Mouse (Mus musculus) frontal cortex, postnatal 25 days (tissue): Measurements from ENCODE around the gene Pisd.
"Not testable (repeated sequence)": the region's sequence is repeated elsewhere in the genome, so short reads cannot be mapped to it uniquely, and the experiment has no call there.

Source experiments
- DNase-seq, 2 experiments: peaks; one replicate each; pipeline ENCODE4 v3.0.0; 2022; ENCODE audit warnings: low spot score in 2 of 2

The Pisd gene

DNA sequence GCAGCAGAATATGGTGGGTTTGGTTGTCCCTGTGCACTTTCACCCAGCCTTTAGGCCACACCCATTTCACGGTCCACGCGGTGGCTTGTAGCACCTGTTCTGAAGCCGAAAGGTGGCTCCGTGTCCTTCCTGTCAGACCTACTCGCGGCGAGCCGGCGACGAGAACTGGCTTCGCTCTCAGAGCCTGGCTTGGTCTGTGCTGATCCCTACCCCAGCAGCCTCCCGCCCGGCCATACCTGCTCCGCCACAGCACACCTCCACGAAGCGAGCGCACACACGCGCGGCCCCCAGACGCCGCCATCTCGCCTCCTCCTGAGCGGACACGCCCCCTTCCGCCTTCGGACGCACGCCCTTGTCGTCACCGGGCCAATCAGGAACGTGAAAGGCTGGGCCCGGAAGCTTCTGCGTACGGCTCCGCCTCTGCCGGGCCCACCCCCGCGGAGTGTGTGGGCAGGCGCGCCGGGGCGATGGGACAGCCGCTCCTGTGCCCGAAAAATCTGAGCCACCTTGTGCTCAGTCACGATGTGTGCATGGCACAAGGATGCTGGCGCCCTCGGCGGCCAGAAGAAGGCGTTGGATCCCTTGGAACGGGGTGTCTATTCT is at the start of gene Pisd:
Gene Pisd, minus strand, starts transcription at position 334 of the 603 bp plus-strand sequence.
- DNase-seq, result peak; percentile 87 to 91

DNA sequence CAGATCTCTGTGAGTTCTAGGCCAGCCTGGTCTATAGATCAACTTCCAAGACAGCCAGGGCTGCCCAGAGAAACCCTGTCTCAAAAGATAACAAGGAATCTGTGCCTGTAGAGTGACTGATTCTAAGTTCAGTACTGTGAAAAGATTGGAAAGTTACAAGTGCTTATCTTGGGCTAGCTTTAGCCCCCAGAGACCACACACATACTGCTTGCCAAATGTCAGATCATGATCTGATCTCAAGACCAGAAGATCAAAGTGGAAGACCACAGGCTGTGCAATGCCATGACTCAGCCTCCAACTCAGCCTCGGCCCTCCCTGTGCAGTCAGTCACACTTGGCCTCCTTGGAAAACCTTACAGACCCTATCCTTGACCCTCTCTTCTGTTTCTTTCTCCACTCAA is 49.1 kb upstream of the Pisd start:
- no peak for DNase-seq

DNA sequence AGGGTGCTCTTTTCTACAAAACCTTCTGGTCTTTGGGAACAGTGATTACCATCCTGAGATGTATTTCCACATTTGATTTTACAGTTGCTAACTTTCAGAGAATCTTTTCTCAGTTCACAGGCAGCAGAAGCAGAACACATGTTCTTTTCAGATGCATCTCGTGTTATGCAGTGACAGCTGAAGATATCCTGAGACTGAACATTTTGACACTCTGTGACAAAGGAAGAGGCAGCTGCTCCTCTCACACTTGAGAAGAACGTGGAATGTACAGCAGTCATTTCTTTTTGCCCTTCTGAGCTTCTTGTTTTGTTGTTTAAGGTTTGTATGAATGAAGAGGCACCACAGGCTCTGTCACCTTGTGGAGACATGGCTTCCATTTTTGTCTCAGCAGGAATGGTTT is 44.6 kb upstream of the Pisd start:
- DNase-seq, result no peak

DNA sequence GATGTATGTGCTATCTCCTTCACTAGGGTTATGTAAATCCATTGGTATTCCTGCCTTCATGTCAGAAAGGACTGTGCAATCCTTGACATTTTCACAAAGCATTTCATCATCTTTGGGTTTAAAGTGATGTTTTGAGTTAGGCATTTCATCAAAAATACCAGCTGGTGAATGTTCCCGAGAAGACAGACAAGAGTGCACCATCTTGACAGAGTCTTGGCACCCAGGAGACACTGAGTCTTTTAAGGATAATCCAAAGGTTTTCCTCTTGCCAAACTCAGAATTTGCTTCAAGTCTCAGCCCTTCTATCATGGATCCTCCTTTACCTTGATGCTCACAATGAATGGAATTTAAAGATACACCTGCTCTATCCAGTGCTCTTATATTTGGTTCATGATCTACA is 43.3 kb upstream of the Pisd start:
- DNase-seq, result not testable (repeated sequence)

DNA sequence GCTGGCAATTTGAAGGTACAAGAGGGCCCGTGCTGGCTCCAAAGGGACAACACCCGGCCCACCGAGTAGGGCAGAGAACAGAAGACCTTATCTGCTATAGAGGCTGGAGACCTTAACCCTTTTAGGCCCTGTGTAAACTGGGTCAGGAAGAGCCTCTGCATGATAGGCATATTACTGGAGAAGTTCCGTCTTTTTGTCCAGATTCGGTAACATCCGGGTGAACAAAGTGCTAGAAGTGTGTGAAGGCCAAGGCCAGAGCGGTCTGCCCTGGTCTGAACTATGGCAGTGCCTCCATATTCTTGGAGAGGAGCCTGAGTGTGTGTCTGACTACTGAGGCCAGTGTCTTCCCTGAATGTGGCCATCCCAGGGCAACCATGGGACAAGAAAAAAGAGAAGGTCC is 41.6 kb upstream of the Pisd start, which contains the start of gene Gm20671:
Gene Gm20671, minus strand, starts transcription at position 101 of the 400 bp plus-strand sequence.
- DNase-seq, result no peak

DNA sequence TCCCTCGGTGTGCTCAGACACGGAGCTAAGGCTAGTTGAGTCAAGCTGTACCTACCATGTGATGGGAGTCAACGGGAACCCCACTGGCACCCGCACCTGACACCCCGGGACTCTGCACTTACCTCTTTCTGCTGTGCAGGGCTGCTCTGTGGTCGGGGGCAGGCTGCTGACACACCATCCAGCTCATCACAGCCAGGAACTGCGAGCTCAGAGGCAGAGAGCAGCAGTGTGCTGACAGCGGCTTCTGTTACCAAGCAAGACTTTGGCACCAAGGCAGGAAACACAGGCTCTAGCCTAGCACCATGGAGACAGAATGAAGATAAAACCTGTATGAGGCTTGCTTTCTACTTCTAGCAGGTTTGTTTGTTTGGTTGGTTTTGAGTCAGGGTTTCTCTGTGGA is 35.0 kb upstream of the Pisd start:
- no peak for DNase-seq

DNA sequence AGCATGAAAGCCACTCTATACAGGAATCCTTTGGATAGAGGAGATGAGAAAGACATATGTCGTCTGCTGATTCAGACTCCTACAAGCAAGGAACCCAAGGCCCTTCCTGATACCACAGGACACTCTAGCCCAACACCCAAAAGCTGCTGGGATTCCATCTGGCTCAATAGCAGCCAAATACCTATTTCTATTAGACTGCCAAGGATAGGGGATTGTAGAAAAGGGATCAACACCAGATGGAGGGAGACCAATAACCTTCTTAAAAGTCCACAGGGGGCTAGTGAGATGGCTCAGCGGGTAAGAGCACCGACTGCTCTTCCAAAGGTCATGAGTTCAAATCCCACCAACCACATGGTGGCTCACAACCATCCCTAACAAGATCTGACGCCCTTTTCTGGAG is 29.9 kb upstream of the Pisd start:
- no peak for DNase-seq

DNA sequence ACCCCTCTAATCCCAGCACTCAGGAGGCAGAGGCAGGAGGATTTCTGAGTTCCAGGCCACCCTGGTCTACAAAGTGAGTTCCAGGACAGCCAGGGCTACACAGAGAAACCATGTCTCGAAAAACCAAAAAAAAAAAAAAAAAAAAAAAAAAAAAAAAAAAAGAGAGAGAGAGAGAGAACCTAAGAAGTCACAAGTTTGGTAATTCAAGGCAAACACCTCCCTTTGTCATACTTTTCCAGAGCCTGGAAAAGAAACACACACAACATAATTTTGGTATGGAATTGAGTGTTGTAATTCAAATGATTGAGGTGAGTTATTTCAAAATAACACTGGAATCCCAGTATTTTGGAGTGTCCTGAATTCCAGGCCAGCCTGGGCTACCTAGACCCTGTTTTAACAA is 1.0 kb upstream of the Pisd start:
- not testable (repeated sequence) for DNase-seq

DNA sequence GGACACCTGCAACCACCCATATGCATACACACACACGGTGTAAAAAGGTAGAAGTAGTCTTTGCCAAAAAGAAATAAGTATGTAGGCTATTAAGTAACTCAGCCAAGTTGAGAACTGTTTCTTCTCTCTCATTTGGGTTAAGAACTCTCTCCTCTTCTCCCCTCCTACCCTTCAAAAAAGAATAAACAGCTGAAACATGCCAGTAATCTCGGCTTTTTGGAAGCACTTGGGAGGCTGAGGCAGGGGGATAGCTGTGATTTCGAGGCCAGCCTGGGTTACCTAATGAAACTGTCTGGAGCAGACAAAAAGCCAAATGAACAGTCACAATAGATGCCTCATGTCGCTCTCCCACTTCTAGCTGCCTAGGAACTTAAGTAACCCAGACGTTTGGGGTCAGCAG is 720 bp downstream of the Pisd start:
- DNase-seq, result no peak

DNA sequence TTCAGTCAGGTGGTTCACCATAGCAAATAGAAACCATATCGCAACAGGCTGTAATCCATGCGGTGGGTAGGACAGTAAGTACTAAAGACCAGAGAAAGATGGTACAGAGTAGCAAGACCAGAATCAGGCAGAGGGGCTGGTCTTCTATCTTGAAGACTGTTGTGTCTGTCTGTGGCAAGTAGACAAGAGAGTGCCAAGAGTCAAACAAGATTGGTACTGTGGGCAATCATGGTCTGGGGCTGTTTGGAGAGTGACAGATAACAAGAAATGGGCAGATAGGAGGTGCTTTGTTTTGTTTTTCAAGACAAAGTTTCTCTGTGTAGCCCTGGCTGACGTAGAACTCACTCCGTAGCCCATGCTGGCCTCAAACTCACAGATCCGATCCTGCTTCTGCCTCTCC is 3.9 kb downstream of the Pisd start:
- DNase-seq, result no peak

DNA sequence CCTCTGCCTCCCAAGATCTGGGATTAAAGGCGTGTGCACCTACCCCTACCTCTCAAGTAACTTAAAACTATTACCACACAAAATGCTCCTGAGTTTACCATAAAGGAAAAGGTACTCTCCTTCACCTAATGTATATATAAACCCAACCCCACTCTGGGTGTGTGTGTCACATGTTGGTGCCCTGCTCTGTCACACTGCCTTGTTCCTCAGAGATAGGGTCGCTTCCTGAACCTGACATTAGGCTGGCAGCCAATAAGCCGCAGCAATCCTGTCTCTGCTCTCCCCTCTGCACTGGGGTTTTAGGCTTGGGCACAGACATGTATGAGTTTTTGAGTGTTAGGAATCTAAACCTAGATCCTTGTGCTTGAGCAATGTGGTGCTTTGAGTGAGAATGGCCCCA is 7.3 kb downstream of the Pisd start:
- DNase-seq, result no peak

DNA sequence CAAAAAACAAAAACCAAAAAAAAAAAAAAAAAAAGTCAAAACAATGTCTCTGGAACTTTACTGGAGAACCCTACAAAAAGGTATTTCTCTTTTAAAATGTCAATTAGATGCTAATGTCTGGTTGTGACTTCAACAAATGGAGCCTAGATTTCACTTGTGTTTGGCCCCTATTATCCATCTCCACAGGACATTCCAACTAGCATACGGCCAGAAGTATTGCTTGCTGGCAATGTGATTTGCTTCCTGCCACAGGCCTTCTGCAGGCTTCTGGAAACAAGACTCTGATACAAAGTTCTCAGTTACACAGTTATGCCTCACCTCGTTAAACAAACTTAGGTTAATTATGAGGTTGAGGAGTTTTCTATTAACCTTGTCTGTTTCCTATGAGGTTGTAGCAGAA is 13.1 kb downstream of the Pisd start:
- no peak for DNase-seq

DNA sequence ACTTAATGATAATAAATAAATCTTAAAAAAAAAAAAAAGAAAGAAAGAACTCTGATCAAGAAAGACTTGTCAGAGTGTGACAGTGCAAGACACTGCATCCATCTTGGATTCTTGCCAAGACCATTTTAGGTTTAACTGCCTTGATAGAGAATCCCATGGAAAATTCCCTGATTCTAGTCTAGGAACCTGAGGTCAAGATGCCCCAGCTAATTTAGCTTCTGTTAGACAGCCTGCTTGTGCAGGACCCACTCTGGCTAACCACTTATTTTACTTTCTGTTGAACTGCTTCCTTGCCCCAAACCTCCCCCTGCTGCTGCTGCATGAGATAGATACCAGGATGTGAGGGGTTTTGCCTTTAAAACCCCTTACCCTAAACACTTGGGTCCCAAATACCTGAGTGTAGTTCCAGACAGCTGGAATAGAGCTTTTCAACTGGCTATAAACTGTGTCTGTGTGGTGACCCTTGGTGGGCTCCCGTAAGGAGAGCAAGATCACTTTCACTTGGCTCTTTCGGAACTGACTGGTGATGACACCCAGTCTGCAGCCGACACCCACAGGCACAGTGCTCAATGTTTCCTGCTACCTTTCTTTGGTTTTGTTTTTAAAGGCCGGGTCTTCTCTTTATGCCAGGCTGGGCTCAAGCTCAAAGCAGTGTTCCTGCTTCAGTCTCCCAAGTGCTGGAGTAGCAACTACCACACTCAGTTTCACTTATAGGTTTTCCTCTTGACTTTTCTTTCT is 17.6 kb downstream of the Pisd start:
- no peak for DNase-seq

DNA sequence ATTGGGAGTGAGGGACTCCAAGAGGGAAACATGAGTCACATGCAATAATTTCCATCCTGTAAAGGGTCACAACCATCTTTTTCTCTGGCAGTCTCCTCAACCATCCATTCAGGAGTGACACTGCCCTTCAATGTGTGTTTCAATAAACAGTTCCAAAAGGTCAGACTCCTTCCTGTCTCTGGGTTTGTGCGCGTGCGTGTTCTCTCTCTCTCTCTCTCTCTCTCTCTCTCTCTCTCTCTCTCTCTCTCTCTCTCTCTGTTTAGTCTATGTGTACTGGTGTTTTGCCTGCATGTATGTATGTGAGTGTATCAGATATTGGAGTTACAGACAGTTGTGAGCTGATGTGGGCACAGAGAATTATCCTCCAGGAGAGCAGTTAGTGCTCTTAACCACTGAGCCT is 18.4 kb downstream of the Pisd start:
- DNase-seq, result no peak

DNA sequence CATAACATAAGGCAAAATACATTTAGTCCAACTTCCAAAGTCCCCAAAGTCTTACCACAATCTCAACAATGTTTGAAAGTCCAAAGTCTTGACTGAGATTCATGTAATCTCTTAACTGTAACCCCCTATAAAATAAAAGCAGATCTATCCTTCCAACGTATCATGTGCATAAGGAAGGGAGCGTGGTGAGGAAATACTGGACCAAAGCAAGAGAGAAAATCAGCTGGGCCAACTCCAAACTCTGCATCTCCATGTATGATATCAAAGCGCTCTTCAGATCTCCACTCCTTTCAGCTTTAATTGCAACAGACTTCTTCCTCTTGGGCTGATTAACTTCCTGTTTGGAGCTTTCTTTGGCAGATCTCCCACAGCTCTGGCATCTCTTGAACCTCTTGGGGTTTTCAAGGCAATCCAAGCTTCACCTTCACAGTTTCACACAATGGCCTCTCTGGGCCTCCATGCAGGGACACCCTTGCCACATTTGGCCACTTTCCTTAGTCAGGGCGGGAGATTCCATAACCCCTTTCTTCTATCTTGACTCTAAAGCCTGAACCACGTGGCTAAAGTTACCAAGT is 23.8 kb downstream of the Pisd start:
- DNase-seq, result no peak

DNA sequence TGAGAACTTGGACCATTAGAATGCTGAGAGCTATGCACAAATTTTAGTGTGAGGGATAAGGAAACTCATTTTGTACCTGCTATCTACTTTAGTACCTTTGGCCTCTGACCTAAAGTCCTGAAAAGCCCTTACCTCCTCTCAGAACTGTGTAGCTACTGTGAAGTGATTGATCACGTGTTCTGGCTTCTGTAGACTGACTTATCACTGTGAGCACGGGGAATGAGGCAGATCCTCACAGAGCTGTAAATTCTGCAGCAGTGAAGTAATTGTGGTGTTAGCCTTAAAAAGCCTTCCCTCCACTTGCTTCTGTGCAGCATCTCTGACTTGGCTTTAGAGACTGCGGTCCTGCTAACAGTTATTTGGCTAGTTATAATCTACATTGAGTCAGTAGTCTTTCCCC is 24.7 kb downstream of the Pisd start:
- no peak for DNase-seq

DNA sequence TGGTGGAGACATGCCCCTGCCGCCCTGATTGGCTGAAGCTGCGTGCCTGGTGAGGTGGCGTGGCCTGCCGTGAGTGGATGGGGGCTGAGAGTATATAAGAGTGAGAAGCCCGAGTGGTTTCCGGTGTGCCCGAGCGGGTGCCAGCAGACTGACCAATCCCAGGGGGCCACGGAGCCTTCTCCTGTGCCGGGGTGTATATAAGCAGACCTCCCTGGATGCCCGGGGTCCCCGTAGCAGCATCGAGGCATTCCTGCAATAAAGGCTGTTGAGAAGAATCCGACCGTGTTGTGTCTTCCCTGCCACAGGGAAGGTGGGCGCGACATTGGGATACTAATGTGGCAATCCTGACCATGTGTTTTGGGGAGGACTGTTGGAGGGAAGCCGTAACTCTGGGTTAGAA is 25.1 kb downstream of the Pisd start:
- not testable (repeated sequence) for DNase-seq

DNA sequence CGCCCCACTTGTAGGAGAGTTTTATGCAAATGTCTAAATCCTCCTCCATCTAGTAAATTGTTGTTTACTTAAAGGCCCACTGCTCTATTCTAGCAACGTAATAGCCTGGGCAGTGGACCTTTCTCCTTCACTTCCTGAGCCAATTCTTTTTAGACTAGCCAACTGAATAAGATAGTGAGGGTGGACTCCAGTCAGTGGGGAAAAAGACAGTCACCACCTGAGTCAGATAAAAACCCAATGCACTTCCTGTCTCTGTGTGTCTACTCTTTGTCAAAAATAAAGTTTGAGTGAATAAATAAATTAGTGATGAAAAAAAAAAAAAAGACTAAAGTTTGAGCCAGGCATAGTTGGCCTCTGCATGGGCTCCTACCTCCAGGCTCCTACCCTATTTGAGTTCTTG is 25.8 kb downstream of the Pisd start:
- DNase-seq, result no peak

DNA sequence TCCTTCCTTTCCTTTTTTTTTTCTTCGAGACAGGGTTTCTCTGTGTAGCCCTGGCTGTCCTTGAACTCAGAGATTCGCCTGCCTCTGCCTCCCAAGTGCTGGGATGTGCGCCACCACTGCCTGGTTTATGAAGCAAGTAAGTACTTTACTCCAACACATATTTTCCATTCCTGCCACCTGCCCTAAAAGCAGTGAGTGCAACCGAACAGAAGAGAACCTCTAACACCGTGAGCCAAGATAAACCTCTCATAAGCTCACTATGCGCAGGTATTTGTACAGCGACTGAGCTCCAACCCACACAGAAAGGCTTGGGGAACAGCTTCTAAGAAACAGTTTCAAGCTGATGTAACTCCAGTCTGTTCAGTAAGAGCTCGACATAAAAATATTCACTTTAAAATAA is 29.3 kb downstream of the Pisd start:
- no peak for DNase-seq

DNA sequence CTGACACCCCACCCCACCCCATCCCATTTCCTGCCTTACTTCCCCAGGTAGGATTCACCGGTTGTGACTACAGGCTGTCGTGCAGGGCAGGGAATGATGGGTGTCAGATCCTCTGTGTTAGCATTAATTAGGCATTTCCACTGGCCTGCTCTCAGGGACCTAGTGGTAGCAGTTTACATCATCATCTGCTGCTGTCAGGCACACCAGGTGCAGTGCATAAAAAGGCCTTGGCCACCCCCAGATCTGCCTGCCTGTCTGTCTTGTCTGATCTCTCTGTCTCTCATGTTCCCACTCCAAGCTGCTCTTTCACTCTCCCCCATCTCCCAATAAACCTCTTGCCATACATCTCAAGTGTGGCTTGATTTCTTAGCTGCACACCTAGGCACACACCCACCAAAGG is 33.7 kb downstream of the Pisd start:
- no peak for DNase-seq

DNA sequence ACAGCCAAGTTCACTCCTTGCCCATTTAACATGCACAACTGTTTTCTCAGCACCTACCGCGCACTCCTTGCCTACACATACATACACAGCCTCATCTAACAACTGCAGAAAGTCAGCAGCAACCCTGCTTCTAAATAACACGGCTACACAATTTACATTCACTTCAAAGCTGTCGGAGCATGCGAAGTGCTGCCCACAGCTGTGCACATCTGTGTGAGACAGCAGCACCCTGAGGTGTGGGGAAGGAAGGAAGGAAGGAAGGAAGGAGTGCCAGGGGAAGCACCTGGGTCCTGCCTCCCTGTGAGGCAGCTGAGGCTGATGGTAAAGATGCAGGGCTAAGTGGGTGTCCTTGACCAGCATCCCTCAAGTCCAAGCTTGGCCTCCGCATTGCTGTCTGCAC is 36.5 kb downstream of the Pisd start:
- DNase-seq, result no peak

DNA sequence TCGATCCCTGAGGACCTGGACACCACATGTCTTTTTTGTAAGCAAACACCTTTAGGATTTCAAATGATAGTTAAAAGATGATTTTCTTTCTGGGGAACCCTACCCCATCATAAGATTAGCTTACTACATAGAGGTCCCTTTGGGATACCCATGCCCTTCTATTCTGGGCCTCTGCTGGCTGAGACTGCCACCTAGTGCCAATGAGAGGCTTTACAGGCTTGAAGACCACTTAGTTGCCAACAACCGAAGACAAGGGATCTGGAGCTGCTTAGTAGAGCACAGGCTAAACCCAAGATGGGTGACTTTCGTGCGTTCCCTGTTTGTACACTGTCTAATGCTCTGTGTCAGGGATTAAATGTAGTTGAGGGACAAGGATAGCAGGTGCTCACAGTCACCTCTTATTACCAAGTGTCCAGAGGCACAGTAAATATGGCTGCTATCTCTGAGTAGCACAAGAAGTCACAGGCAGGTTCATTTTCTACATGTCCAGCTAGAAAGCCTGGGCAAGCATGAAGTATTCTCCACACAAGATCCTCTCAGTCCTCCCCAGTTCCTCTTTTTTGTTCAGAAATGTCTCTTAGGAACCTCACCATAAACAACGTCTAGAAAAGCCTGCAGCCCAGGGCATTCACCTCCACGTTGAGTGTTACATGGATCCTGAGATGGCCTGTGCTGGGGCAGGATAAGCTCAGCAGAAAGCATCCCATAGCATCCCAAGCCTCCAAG is 37.6 kb downstream of the Pisd start:
- peak in 1 of 2 experiments; percentile 45 for DNase-seq
